Mouse (Mus musculus): Measurements from ENCODE around the gene Prps1. TPM values are rescaled to one million over a fixed set of nuclear protein-coding genes. Genes with fewer than 3 reads are reported as not detected.

Prps1 gene
- polyA plus RNA-seq, 1 experiment, result 5.5 TPM

- Histone ChIP-seq H3K27ac (ENCODE audit: insufficient read depth, low read length) (no peak overlapping the region), H3K4me1 (ENCODE audit: control insufficient read depth, insufficient read depth, insufficient read length) (no peaks in the 10 kb centered on the region), H3K36me3 (ENCODE audit: control insufficient read depth, insufficient read depth, low read length) (no peaks in the 10 kb centered on the region), H3K4me3 (ENCODE audit: extremely low read depth, insufficient read depth, insufficient read length) (no peak overlapping the region), H3K27me3 (ENCODE audit: control insufficient read depth, insufficient read depth, low read length) (no peaks in the 10 kb centered on the region)
- WGBS, result 88% methylated on average over 15 of the region's 15 CpGs
- TF ChIP-seq POLR2A (IDR thresholded peaks at IDR 0.05; ENCODE audit: low read depth, low read length) (no peak), CTCF (IDR thresholded peaks at IDR 0.05; ENCODE audit: extremely low read depth, insufficient read depth, insufficient read length, insufficient replicate concordance) (no peak)
- DNase-seq (ENCODE audit: low read depth in 1 of 2, low spot score in 2 of 2), result no peak
Observed at GRCm38 (mm10) chrX:140431981-140432380, 24.4 kb upstream of the Prps1 start.

- Histone ChIP-seq H3K27me3 (ENCODE audit: control insufficient read depth, insufficient read depth, low read length) (no peaks in the 10 kb centered on the region), H3K4me3 (ENCODE audit: extremely low read depth, insufficient read depth, insufficient read length) (no peak overlapping the region), H3K27ac (ENCODE audit: insufficient read depth, low read length) (no peak overlapping the region), H3K4me1 (ENCODE audit: control insufficient read depth, insufficient read depth, insufficient read length) (no peaks in the 10 kb centered on the region), H3K36me3 (ENCODE audit: control insufficient read depth, insufficient read depth, low read length) (no peaks in the 10 kb centered on the region)
- WGBS, result 92% methylated on average over 11 of the region's 11 CpGs
- TF ChIP-seq CTCF (IDR thresholded peaks at IDR 0.05; ENCODE audit: extremely low read depth, insufficient read depth, insufficient read length, insufficient replicate concordance), result no peak
- no peak for TF ChIP-seq POLR2A (IDR thresholded peaks at IDR 0.05; ENCODE audit: low read depth, low read length)
- no peak for DNase-seq (ENCODE audit: low read depth in 1 of 2, low spot score in 2 of 2)
Observed at GRCm38 (mm10) chrX:140432786-140433185, 23.6 kb upstream of the Prps1 start.

GRCm38 (mm10) chrX:140437906-140438305 lies 18.5 kb upstream of the Prps1 start:
- no peaks in the 10 kb centered on the region for H3K27me3 ChIP-seq (ENCODE audit: control insufficient read depth, insufficient read depth, low read length)
- no peak overlapping the region for H3K27ac ChIP-seq (ENCODE audit: insufficient read depth, low read length)
- H3K4me3 ChIP-seq (ENCODE audit: extremely low read depth, insufficient read depth, insufficient read length), result no peak overlapping the region
- DNase-seq (ENCODE audit: low read depth in 1 of 2, low spot score in 2 of 2), result no peak
- peaks cover 3% of the 10 kb centered on the region; the same call in 1 of the 2 replicates for H3K4me1 ChIP-seq (ENCODE audit: control insufficient read depth, insufficient read depth, insufficient read length)
- H3K36me3 ChIP-seq (ENCODE audit: control insufficient read depth, insufficient read depth, low read length), result no peaks in the 10 kb centered on the region
- TF ChIP-seq CTCF (IDR thresholded peaks at IDR 0.05; ENCODE audit: extremely low read depth, insufficient read depth, insufficient read length, insufficient replicate concordance) (no peak), POLR2A (IDR thresholded peaks at IDR 0.05; ENCODE audit: low read depth, low read length) (no peak)

- TF ChIP-seq POLR2A (IDR thresholded peaks at IDR 0.05; ENCODE audit: low read depth, low read length) (no peak), CTCF (IDR thresholded peaks at IDR 0.05; ENCODE audit: extremely low read depth, insufficient read depth, insufficient read length, insufficient replicate concordance) (no peak)
- H3K27ac ChIP-seq (ENCODE audit: insufficient read depth, low read length), result no peak overlapping the region
- DNase-seq (ENCODE audit: low read depth in 1 of 2, low spot score in 2 of 2), result no peak
Observed at GRCm38 (mm10) chrX:140445551-140445950, 10.9 kb upstream of the Prps1 start.

GRCm38 (mm10) chrX:140450071-140450470 lies 6.3 kb upstream of the Prps1 start:
- no peak for DNase-seq (ENCODE audit: low read depth in 1 of 2, low spot score in 2 of 2)
- no peaks in the 10 kb centered on the region for H3K4me1 ChIP-seq (ENCODE audit: control insufficient read depth, insufficient read depth, insufficient read length)
- no peaks in the 10 kb centered on the region for H3K36me3 ChIP-seq (ENCODE audit: control insufficient read depth, insufficient read depth, low read length)
- no peak overlapping the region for H3K4me3 ChIP-seq (ENCODE audit: extremely low read depth, insufficient read depth, insufficient read length)
- TF ChIP-seq CTCF (IDR thresholded peaks at IDR 0.05; ENCODE audit: extremely low read depth, insufficient read depth, insufficient read length, insufficient replicate concordance), result no peak
- TF ChIP-seq POLR2A (IDR thresholded peaks at IDR 0.05; ENCODE audit: low read depth, low read length), result no peak
- 83% methylated on average over 3 of the region's 3 CpGs for WGBS
- H3K27me3 ChIP-seq (ENCODE audit: control insufficient read depth, insufficient read depth, low read length), result no peaks in the 10 kb centered on the region
- H3K27ac ChIP-seq (ENCODE audit: insufficient read depth, low read length), result no peak overlapping the region

More at GRCm38 (mm10) chrX:140445551-140445950, 10.9 kb upstream of the Prps1 start:
- Histone ChIP-seq H3K4me3 (ENCODE audit: extremely low read depth, insufficient read depth, insufficient read length) (no peak overlapping the region), H3K4me1 (ENCODE audit: control insufficient read depth, insufficient read depth, insufficient read length) (no peaks in the 10 kb centered on the region), H3K36me3 (ENCODE audit: control insufficient read depth, insufficient read depth, low read length) (no peaks in the 10 kb centered on the region), H3K27me3 (ENCODE audit: control insufficient read depth, insufficient read depth, low read length) (no peaks in the 10 kb centered on the region)
- 73% methylated on average over 13 of the region's 13 CpGs for WGBS

GRCm38 (mm10) chrX:140456751-140457491 lies 508 bp downstream of the Prps1 start:
- Histone ChIP-seq H3K27me3 (ENCODE audit: control insufficient read depth, insufficient read depth, low read length) (no peaks in the 10 kb centered on the region), H3K4me3 (ENCODE audit: extremely low read depth, insufficient read depth, insufficient read length) (peak overlapping the region; percentile 95), H3K27ac (ENCODE audit: insufficient read depth, low read length) (peak overlapping the region; percentile 67), H3K36me3 (ENCODE audit: control insufficient read depth, insufficient read depth, low read length) (no peaks in the 10 kb centered on the region), H3K4me1 (ENCODE audit: control insufficient read depth, insufficient read depth, insufficient read length) (no peaks in the 10 kb centered on the region)
- TF ChIP-seq POLR2A (IDR thresholded peaks at IDR 0.05; ENCODE audit: low read depth, low read length) (no peak), CTCF (IDR thresholded peaks at IDR 0.05; ENCODE audit: extremely low read depth, insufficient read depth, insufficient read length, insufficient replicate concordance) (no peak)
- DNase-seq (ENCODE audit: low read depth in 1 of 2, low spot score in 2 of 2), result peak in 1 of 2 experiments; percentile 4
- WGBS, result 31% methylated on average over 39 of the region's 39 CpGs

GRCm38 (mm10) chrX:140457502-140457901 lies 1.1 kb downstream of the Prps1 start:
- TF ChIP-seq CTCF (IDR thresholded peaks at IDR 0.05; ENCODE audit: extremely low read depth, insufficient read depth, insufficient read length, insufficient replicate concordance) (no peak), POLR2A (IDR thresholded peaks at IDR 0.05; ENCODE audit: low read depth, low read length) (no peak)
- Histone ChIP-seq H3K4me1 (ENCODE audit: control insufficient read depth, insufficient read depth, insufficient read length) (no peaks in the 10 kb centered on the region), H3K27ac (ENCODE audit: insufficient read depth, low read length) (no peak overlapping the region), H3K36me3 (ENCODE audit: control insufficient read depth, insufficient read depth, low read length) (no peaks in the 10 kb centered on the region), H3K27me3 (ENCODE audit: control insufficient read depth, insufficient read depth, low read length) (no peaks in the 10 kb centered on the region), H3K4me3 (ENCODE audit: extremely low read depth, insufficient read depth, insufficient read length) (peak overlapping the region; percentile 95)
- WGBS, result 31% methylated on average over 12 of the region's 12 CpGs
- no peak for DNase-seq (ENCODE audit: low read depth in 1 of 2, low spot score in 2 of 2)

Measured in spleen, adult 2 months (tissue).